Mouse (Mus musculus): ENCODE measurements around the gene Gm40193. TPM values are rescaled to one million over a fixed set of nuclear protein-coding genes. Genes with fewer than 3 reads are reported as not detected.
"Not testable (repeated sequence)": the region's sequence is repeated elsewhere in the genome, so short reads cannot be mapped to it uniquely, and the experiment has no call there.

Gene Gm40193
- polyA plus RNA-seq (2016; fragmentation: Nextera tagmentation; extraction: Ambion mirVana): not detected in 2 replicates

- Histone ChIP-seq H3K4me3 (no peak within 1 kb of the TSS), H3K27me3 (replicated peaks) (no peaks in the 10 kb centered on the region), H3K27ac (no peak within 1 kb of the TSS), H3K9ac (no peak within 1 kb of the TSS), H3K36me3 (peaks cover 14% of the 10 kb centered on the region), H3K4me1 (no peaks in the 10 kb centered on the region), H3K9me3 (replicated peaks) (no peaks in the 10 kb centered on the region), H3K4me2 (no peak within 1 kb of the TSS)
- ATAC-seq: no peak
- WGBS (ENCODE audit: insufficient replicate concordance): 78% methylated on average over 6 of the region's 6 CpGs
These were observed at the start of gene Gm40193 for GRCm38 (mm10) chr11:70532839-70533238. Gene Gm40193, minus strand, starts transcription at chr11:70532939.

GRCm38 (mm10) chr11:70582196-70582595 is 49.5 kb upstream of the Gm40193 start:
- peaks cover 67% of the 10 kb centered on the region for H3K4me1 ChIP-seq
- 65% methylated on average over 3 of the region's 3 CpGs for WGBS (ENCODE audit: insufficient replicate concordance)
- H3K9ac ChIP-seq: no peak overlapping the region
- no peaks in the 10 kb centered on the region for H3K27me3 ChIP-seq (replicated peaks)
- H3K9me3 ChIP-seq (replicated peaks): no peaks in the 10 kb centered on the region
- H3K4me3 ChIP-seq: no peak overlapping the region
- ATAC-seq: no peak
- H3K4me2 ChIP-seq: no peak overlapping the region
- 0 out of 2 replicates have a peak, but pooled peaks cover 2% of the 10 kb centered on the region for H3K36me3 ChIP-seq
- no peak overlapping the region for H3K27ac ChIP-seq

GRCm38 (mm10) chr11:70580921-70581320 is 48.2 kb upstream of the Gm40193 start:
- Histone ChIP-seq H3K4me3 (no peak overlapping the region), H3K36me3 (0 out of 2 replicates have a peak, but pooled peaks cover 2% of the 10 kb centered on the region), H3K4me1 (peaks cover 57% of the 10 kb centered on the region), H3K27ac (no peak overlapping the region), H3K9ac (no peak overlapping the region), H3K4me2 (no peak overlapping the region), H3K27me3 (replicated peaks) (no peaks in the 10 kb centered on the region), H3K9me3 (replicated peaks) (no peaks in the 10 kb centered on the region)
- no peak for ATAC-seq
- 56% methylated on average over 3 of the region's 3 CpGs for WGBS (ENCODE audit: insufficient replicate concordance)

GRCm38 (mm10) chr11:70580358-70580720 is 47.6 kb upstream of the Gm40193 start:
- no peak overlapping the region for H3K9ac ChIP-seq
- 0 out of 2 replicates have a peak, but pooled peaks cover 2% of the 10 kb centered on the region for H3K36me3 ChIP-seq
- no peak overlapping the region for H3K4me3 ChIP-seq
- no peak overlapping the region for H3K4me2 ChIP-seq
- H3K4me1 ChIP-seq: peaks cover 54% of the 10 kb centered on the region
- 40% methylated on average over 5 of the region's 5 CpGs for WGBS (ENCODE audit: insufficient replicate concordance)
- no peaks in the 10 kb centered on the region for H3K9me3 ChIP-seq (replicated peaks)
- H3K27ac ChIP-seq: peak overlapping the region; percentile 20; the same call in 1 of the 2 replicates
- no peaks in the 10 kb centered on the region for H3K27me3 ChIP-seq (replicated peaks)
- no peak for ATAC-seq

- H3K9me3 ChIP-seq (replicated peaks): no peaks in the 10 kb centered on the region
- no peak for ATAC-seq
- H3K4me1 ChIP-seq: peaks cover 54% of the 10 kb centered on the region
- no peak overlapping the region for H3K4me3 ChIP-seq
- H3K27me3 ChIP-seq (replicated peaks): no peaks in the 10 kb centered on the region
- peak overlapping the region; percentile 20; the same call in 1 of the 2 replicates for H3K27ac ChIP-seq
- 61% methylated on average over 9 of the region's 9 CpGs for WGBS (ENCODE audit: insufficient replicate concordance)
- H3K4me2 ChIP-seq: no peak overlapping the region
- 0 out of 2 replicates have a peak, but pooled peaks cover 2% of the 10 kb centered on the region for H3K36me3 ChIP-seq
- no peak overlapping the region for H3K9ac ChIP-seq
These were observed 47.1 kb upstream of the Gm40193 start for GRCm38 (mm10) chr11:70579710-70580357.

- H3K4me3 ChIP-seq: no peak overlapping the region
- no peak overlapping the region for H3K27ac ChIP-seq
- no peak for ATAC-seq
- no peaks in the 10 kb centered on the region for H3K9me3 ChIP-seq (replicated peaks)
- no peaks in the 10 kb centered on the region for H3K27me3 ChIP-seq (replicated peaks)
- H3K4me1 ChIP-seq: peaks cover 54% of the 10 kb centered on the region
- no peak overlapping the region for H3K9ac ChIP-seq
- peaks cover 2% of the 10 kb centered on the region; the same call in 1 of the 2 replicates for H3K36me3 ChIP-seq
- WGBS (ENCODE audit: insufficient replicate concordance): 78% methylated on average over 6 of the region's 6 CpGs
- H3K4me2 ChIP-seq: no peak overlapping the region
These were observed 46.2 kb upstream of the Gm40193 start for GRCm38 (mm10) chr11:70578962-70579361.

- Histone ChIP-seq H3K27ac (no peak overlapping the region), H3K36me3 (peaks cover 2% of the 10 kb centered on the region; the same call in 1 of the 2 replicates), H3K27me3 (replicated peaks) (no peaks in the 10 kb centered on the region), H3K4me3 (no peak overlapping the region), H3K4me2 (no peak overlapping the region), H3K9ac (no peak overlapping the region), H3K9me3 (replicated peaks) (no peaks in the 10 kb centered on the region), H3K4me1 (peaks cover 57% of the 10 kb centered on the region)
- ATAC-seq: no peak
- 64% methylated on average over 3 of the region's 3 CpGs for WGBS (ENCODE audit: insufficient replicate concordance)
These were observed 44.5 kb upstream of the Gm40193 start for GRCm38 (mm10) chr11:70577201-70577600.

- no peak for ATAC-seq
- Histone ChIP-seq H3K9ac (no peak overlapping the region), H3K4me3 (no peak overlapping the region), H3K4me2 (no peak overlapping the region), H3K36me3 (no peaks in the 10 kb centered on the region; the same call in 1 of the 2 replicates), H3K9me3 (replicated peaks) (no peaks in the 10 kb centered on the region), H3K27ac (no peak overlapping the region), H3K27me3 (replicated peaks) (no peaks in the 10 kb centered on the region), H3K4me1 (peaks cover 62% of the 10 kb centered on the region)
- WGBS (ENCODE audit: insufficient replicate concordance): 76% methylated on average over 6 of the region's 6 CpGs
These were observed 41.1 kb upstream of the Gm40193 start for GRCm38 (mm10) chr11:70573872-70574271.

- Histone ChIP-seq H3K9me3 (replicated peaks) (no peaks in the 10 kb centered on the region), H3K36me3 (peaks cover 6% of the 10 kb centered on the region), H3K9ac (no peak overlapping the region), H3K27ac (peak overlapping the region; percentile 20; the same call in 1 of the 2 replicates), H3K4me1 (peaks cover 53% of the 10 kb centered on the region), H3K27me3 (replicated peaks) (no peaks in the 10 kb centered on the region), H3K4me2 (peak overlapping the region; percentile 15), H3K4me3 (no peak overlapping the region)
- peak; percentile 56; the same call in 1 of the 2 replicates for ATAC-seq
- WGBS (ENCODE audit: insufficient replicate concordance): 28% methylated on average over 5 of the region's 5 CpGs
These were observed 39.7 kb upstream of the Gm40193 start for GRCm38 (mm10) chr11:70572348-70572902.

GRCm38 (mm10) chr11:70571641-70572040 is 38.9 kb upstream of the Gm40193 start:
- Histone ChIP-seq H3K4me2 (peak overlapping the region; percentile 15; the same call in 1 of the 2 replicates), H3K4me1 (peaks cover 56% of the 10 kb centered on the region)

GRCm38 (mm10) chr11:70570614-70571013 is 37.9 kb upstream of the Gm40193 start:
- not testable (repeated sequence) for H3K27me3 ChIP-seq (replicated peaks); H3K4me2 ChIP-seq; H3K9me3 ChIP-seq (replicated peaks); H3K4me3 ChIP-seq; H3K9ac ChIP-seq; H3K27ac ChIP-seq
- Histone ChIP-seq H3K4me1 (peaks cover 65% of the 10 kb centered on the region), H3K36me3 (peaks cover 12% of the 10 kb centered on the region)
- WGBS (ENCODE audit: insufficient replicate concordance): 21% methylated on average over 1 of the region's 1 CpGs
- ATAC-seq: peak; percentile 78

More at GRCm38 (mm10) chr11:70571641-70572040, 38.9 kb upstream of the Gm40193 start:
- peak overlapping the region; percentile 20; the same call in 1 of the 2 replicates for H3K27ac ChIP-seq
- peaks cover 11% of the 10 kb centered on the region for H3K36me3 ChIP-seq
- no peak for ATAC-seq
- H3K4me3 ChIP-seq: no peak overlapping the region
- 87% methylated on average over 1 of the region's 1 CpGs for WGBS (ENCODE audit: insufficient replicate concordance)
- H3K27me3 ChIP-seq (replicated peaks): no peaks in the 10 kb centered on the region
- H3K9me3 ChIP-seq (replicated peaks): no peaks in the 10 kb centered on the region
- H3K9ac ChIP-seq: no peak overlapping the region

- WGBS (ENCODE audit: insufficient replicate concordance): 79% methylated on average over 7 of the region's 7 CpGs
- H3K4me1 ChIP-seq: peaks cover 80% of the 10 kb centered on the region
These were observed 33.8 kb upstream of the Gm40193 start for GRCm38 (mm10) chr11:70566586-70566985.

More at GRCm38 (mm10) chr11:70566586-70566985, 33.8 kb upstream of the Gm40193 start:
- Histone ChIP-seq H3K4me2 (no peak overlapping the region), H3K36me3 (peaks cover 12% of the 10 kb centered on the region), H3K27ac (no peak overlapping the region), H3K9ac (no peak overlapping the region), H3K27me3 (replicated peaks) (no peaks in the 10 kb centered on the region), H3K9me3 (replicated peaks) (no peaks in the 10 kb centered on the region), H3K4me3 (no peak overlapping the region)
- no peak for ATAC-seq

All from liver, embryonic 12.5 days (tissue).